Mouse (Mus musculus) midbrain, embryonic 11.5 days (tissue): ENCODE data around the gene Nkx2-2. TPM values are rescaled to one million over a fixed set of nuclear protein-coding genes. Genes with fewer than 3 reads are reported as not detected.

ENCODE experiments used
- ATAC-seq: fragments of 200-750 bp; cut with Nextera tagmentation; 2 replicates; pipeline ENCODE4 v1.8.0; 2017; ENCODE audit warnings: moderate TSS enrichment, moderate library complexity; ENCODE audit not compliant: low FRiP score
- DNase-seq: peaks from one replicate; pipeline ENCODE4 v3.0.0; 2015; ENCODE audit warnings: low spot score; ENCODE audit errors: missing footprints
- H3K27ac ChIP-seq: fragments of 300-500 bp; sonication (generic); 2 replicates; pipeline ENCODE4 v1.5.1; 2014; ENCODE audit warnings: low read depth, low read length
- H3K27me3 ChIP-seq: fragments of 300-500 bp; sonication (generic); 2 replicates; pipeline ENCODE4 v1.6.1; 2014; ENCODE audit warnings: mild to moderate bottlenecking, low read length, moderate library complexity, mixed read lengths; ENCODE audit not compliant: control insufficient read depth, insufficient read depth
- H3K36me3 ChIP-seq: fragments of 300-500 bp; sonication (generic); 2 replicates; pipeline ENCODE4 v1.6.1; 2014; ENCODE audit warnings: mild to moderate bottlenecking, low read length, moderate library complexity, mixed read lengths; ENCODE audit not compliant: control insufficient read depth, insufficient read depth
- H3K4me1 ChIP-seq: fragments of 300-500 bp; sonication (generic); 2 replicates; pipeline ENCODE4 v1.6.1; 2014; ENCODE audit warnings: low read length; ENCODE audit not compliant: control insufficient read depth, insufficient read depth
- H3K4me2 ChIP-seq: fragments of 300-500 bp; sonication (generic); 2 replicates; pipeline ENCODE4 v1.6.1; 2014; ENCODE audit warnings: mild to moderate bottlenecking, moderate library complexity
- H3K4me3 ChIP-seq: fragments of 300-500 bp; sonication (generic); 2 replicates; pipeline ENCODE4 v1.5.1; 2014; ENCODE audit warnings: low read depth, low read length
- H3K9ac ChIP-seq: fragments of 300-500 bp; sonication (generic); 2 replicates; pipeline ENCODE4 v1.6.1; 2014; ENCODE audit warnings: low read length
- H3K9me3 ChIP-seq: fragments of 300-500 bp; sonication (generic); 2 replicates; pipeline ENCODE4 v1.6.1; 2016; ENCODE audit warnings: low read length; ENCODE audit not compliant: control insufficient read depth
- WGBS: fragments of 180-500 bp; shearing (Covaris S2); extraction: QIAGEN DNeasy Blood & Tissue Kit; methylation state at CpG from one replicate; pipeline ENCODE4 v1.1.7; 2014; 5-methylcytosine and 5-hydroxymethylcytosine counted together
- polyA plus RNA-seq: library from polyadenylated mRNA; unstranded; fragments of >200 nt; fragmentation: Nextera tagmentation; extraction: Ambion mirVana; gene quantifications from 2 replicates; pipeline ENCODE4 v1.2.1, GENCODE M21; 2014

Gene Nkx2-2
- polyA plus RNA-seq, 1 experiment from 2014 or later = 14.7 TPM

- H3K4me3 ChIP-seq = peak overlapping the region; percentile 3; the same call in 1 of the 2 replicates
- peaks cover 40% of the 10 kb centered on the region for H3K4me1 ChIP-seq
- DNase-seq = peak; percentile 95
- H3K4me2 ChIP-seq = peak overlapping the region; percentile 29
- peaks cover 96% of the 10 kb centered on the region for H3K27me3 ChIP-seq
- H3K36me3 ChIP-seq = no peaks in the 10 kb centered on the region
- peak overlapping the region; percentile 63 for H3K27ac ChIP-seq
- H3K9me3 ChIP-seq = no peaks in the 10 kb centered on the region
- no peak for ATAC-seq
- WGBS = under 1% methylated on average over 28 of the region's 28 CpGs
- peak overlapping the region; percentile 27; the same call in 1 of the 2 replicates for H3K9ac ChIP-seq
These were observed 4.3 kb downstream of the Nkx2-2 start for GRCm38 (mm10) chr2:147189546-147190315.

GRCm38 (mm10) chr2:147188871-147189545 lies 5.0 kb downstream of the Nkx2-2 start:
- Histone ChIP-seq H3K4me1 (peaks cover 36% of the 10 kb centered on the region), H3K27me3 (peaks cover 96% of the 10 kb centered on the region), H3K4me2 (peak overlapping the region; percentile 29), H3K9ac (peak overlapping the region; percentile 27; the same call in 1 of the 2 replicates), H3K4me3 (no peak overlapping the region), H3K27ac (peak overlapping the region; percentile 63), H3K9me3 (no peaks in the 10 kb centered on the region), H3K36me3 (no peaks in the 10 kb centered on the region)
- ATAC-seq (no peak), DNase-seq (peak; percentile 94)
- WGBS = 1% methylated on average over 11 of the region's 11 CpGs

- Histone ChIP-seq H3K9ac (peak overlapping the region; percentile 43; the same call in 1 of the 2 replicates), H3K27ac (peak overlapping the region; percentile 74), H3K9me3 (no peaks in the 10 kb centered on the region), H3K4me2 (peak overlapping the region; percentile 39), H3K4me1 (peaks cover 35% of the 10 kb centered on the region), H3K36me3 (no peaks in the 10 kb centered on the region), H3K4me3 (no peak overlapping the region; the same call in 1 of the 2 replicates), H3K27me3 (peaks cover 96% of the 10 kb centered on the region)
- under 1% methylated on average over 28 of the region's 28 CpGs for WGBS
- peak; percentile 96 for DNase-seq
- peak; percentile 84 for ATAC-seq
These were observed 5.9 kb downstream of the Nkx2-2 start for GRCm38 (mm10) chr2:147188074-147188700.

- ATAC-seq = peak; percentile 23
- peak overlapping the region; percentile 43 for H3K9ac ChIP-seq
- no peaks in the 10 kb centered on the region for H3K36me3 ChIP-seq
- peak overlapping the region; percentile 39 for H3K4me2 ChIP-seq
- WGBS = under 1% methylated on average over 27 of the region's 33 CpGs
- H3K27me3 ChIP-seq = peaks cover 96% of the 10 kb centered on the region
- peak; percentile 94 for DNase-seq
- H3K4me1 ChIP-seq = peaks cover 35% of the 10 kb centered on the region
- H3K4me3 ChIP-seq = peak overlapping the region; percentile 14
- H3K9me3 ChIP-seq = no peaks in the 10 kb centered on the region
- peak overlapping the region; percentile 74 for H3K27ac ChIP-seq
These were observed 6.8 kb downstream of the Nkx2-2 start for GRCm38 (mm10) chr2:147187061-147187870.

- Histone ChIP-seq H3K9ac (peak overlapping the region; percentile 69), H3K4me2 (peak overlapping the region; percentile 33)
These were observed 7.8 kb downstream of the Nkx2-2 start for GRCm38 (mm10) chr2:147186261-147186681.

GRCm38 (mm10) chr2:147185561-147185960 lies 8.5 kb downstream of the Nkx2-2 start:
- 1% methylated on average over 23 of the region's 23 CpGs for WGBS
- peak overlapping the region; percentile 69 for H3K9ac ChIP-seq
- DNase-seq (peak; percentile 97), ATAC-seq (no peak)
- no peaks in the 10 kb centered on the region for H3K9me3 ChIP-seq
- H3K36me3 ChIP-seq = no peaks in the 10 kb centered on the region
- peak overlapping the region; percentile 38 for H3K4me3 ChIP-seq
- H3K4me2 ChIP-seq = peak overlapping the region; percentile 33
- H3K27ac ChIP-seq = peak overlapping the region; percentile 59
- H3K27me3 ChIP-seq = peaks cover 96% of the 10 kb centered on the region
- H3K4me1 ChIP-seq = peaks cover 45% of the 10 kb centered on the region

More at GRCm38 (mm10) chr2:147186261-147186681, 7.8 kb downstream of the Nkx2-2 start:
- DNase-seq (peak; percentile 96), ATAC-seq (no peak)
- peak overlapping the region; percentile 59; the same call in 1 of the 2 replicates for H3K27ac ChIP-seq
- peaks cover 38% of the 10 kb centered on the region for H3K4me1 ChIP-seq
- 0% methylated on average over 25 of the region's 25 CpGs for WGBS
- H3K36me3 ChIP-seq = no peaks in the 10 kb centered on the region
- H3K27me3 ChIP-seq = peaks cover 96% of the 10 kb centered on the region
- peak overlapping the region; percentile 38 for H3K4me3 ChIP-seq
- H3K9me3 ChIP-seq = no peaks in the 10 kb centered on the region

GRCm38 (mm10) chr2:147184071-147184990 lies 9.7 kb downstream of the Nkx2-2 start:
- Histone ChIP-seq H3K4me1 (peaks cover 42% of the 10 kb centered on the region), H3K9me3 (no peaks in the 10 kb centered on the region), H3K9ac (peak overlapping the region; percentile 56)

More at GRCm38 (mm10) chr2:147184071-147184990, 9.7 kb downstream of the Nkx2-2 start:
- H3K4me3 ChIP-seq = peak overlapping the region; percentile 37
- H3K36me3 ChIP-seq = no peaks in the 10 kb centered on the region
- no peak for ATAC-seq
- no peak overlapping the region; the same call in 1 of the 2 replicates for H3K27ac ChIP-seq
- DNase-seq = peak; percentile 96
- H3K4me2 ChIP-seq = peak overlapping the region; percentile 39
- peaks cover 94% of the 10 kb centered on the region for H3K27me3 ChIP-seq
- under 1% methylated on average over 64 of the region's 65 CpGs for WGBS
